16 mouse cellular contexts compared by ENCODE assay signal in the genomic region with DNA sequence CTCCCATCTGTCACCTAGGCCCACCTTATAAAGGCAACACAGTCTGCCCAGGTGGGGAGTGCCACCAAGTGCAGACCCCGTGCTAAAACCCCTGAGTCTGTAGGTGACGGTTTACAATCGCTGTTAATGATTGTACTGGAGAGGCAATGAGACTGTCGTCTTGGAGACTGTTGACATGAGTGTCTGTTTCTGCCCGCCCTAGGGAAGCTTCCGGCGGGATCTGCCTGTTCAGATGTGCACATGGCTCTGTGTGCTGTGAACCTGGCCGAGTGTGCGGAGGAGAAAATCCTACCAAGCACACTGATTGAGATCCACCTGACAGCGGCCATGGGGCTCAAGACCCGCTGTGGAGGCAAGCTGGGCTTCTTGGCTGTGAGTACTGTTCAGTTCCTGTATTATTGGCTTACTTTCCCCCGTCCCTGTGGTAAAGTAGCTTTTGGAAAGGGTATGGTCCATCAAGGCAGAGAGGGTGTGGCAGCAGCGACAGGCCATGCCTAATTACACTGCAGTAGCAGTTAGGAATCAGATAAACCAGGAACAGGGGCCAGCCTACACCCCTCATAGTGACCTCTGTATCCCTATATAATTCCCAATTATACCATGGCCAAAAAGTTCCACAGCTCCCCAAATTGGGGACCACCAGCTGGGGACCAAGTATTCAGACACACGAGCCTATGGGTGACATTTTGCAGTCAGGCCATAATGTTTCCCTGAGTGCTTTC. TPM values are rescaled to one million over a fixed set of nuclear protein-coding genes. Genes with fewer than 3 reads are reported as not detected.
DNase-seq lines count a peak whose midpoint lies in the region; ATAC-seq and TF ChIP-seq lines count a peak whose summit lies in the region.
"Had no signal": no experiment of that assay in that cellular context is flagged by ENCODE, and none has a peak within 500 bp of the region (broad histone marks: within the 10 kb centered on the region; RNA-seq: fewer than 3 reads in every experiment).

No protein-coding gene starts in this region.

- no peak overlapping the region for H3K9ac ChIP-seq in hindbrain, embryonic 13.5 days
- H3K9ac ChIP-seq in hindbrain, embryonic 14.5 days, result no peak overlapping the region

- 87% methylated on average over 14 of the region's 14 CpGs for WGBS in hindbrain, embryonic 13.5 days
- WGBS in hindbrain, embryonic 14.5 days, result 88% methylated on average over 14 of the region's 14 CpGs
- WGBS in spleen, adult 2 months, result 94% methylated on average over 14 of the region's 14 CpGs
- WGBS in cerebellum, adult 2 months, result 50% methylated on average over 14 of the region's 14 CpGs

- H3K4me1 ChIP-seq in erythroblast, embryonic 14.5 days (ENCODE audit: control insufficient read depth), result peaks cover 74% of the 10 kb centered on the region
- H3K4me1 ChIP-seq in hindbrain, embryonic 13.5 days (replicated peaks), result no peaks in the 10 kb centered on the region; the same call in 1 of the 2 replicates
- no peaks in the 10 kb centered on the region for H3K4me1 ChIP-seq in hindbrain, embryonic 14.5 days (replicated peaks; ENCODE audit: control insufficient read depth, insufficient read depth, low read length)
- peaks cover 9% of the 10 kb centered on the region; the same call in 1 of the 2 replicates for H3K4me1 ChIP-seq in spleen, adult 2 months (ENCODE audit: control insufficient read depth, insufficient read depth, insufficient read length)
- peaks cover 13% of the 10 kb centered on the region for H3K4me1 ChIP-seq in cerebellum, adult 2 months (ENCODE audit: control insufficient read depth, insufficient read depth, low read length)

- H3K27me3 ChIP-seq in erythroblast, embryonic 14.5 days (ENCODE audit: control insufficient read depth), result no peaks in the 10 kb centered on the region; the same call in 1 of the 2 replicates
- H3K27me3 ChIP-seq in hindbrain, embryonic 13.5 days, result no peaks in the 10 kb centered on the region
- H3K27me3 ChIP-seq in hindbrain, embryonic 14.5 days (ENCODE audit: control insufficient read depth, insufficient read depth, low read length), result no peaks in the 10 kb centered on the region
- no peaks in the 10 kb centered on the region for H3K27me3 ChIP-seq in spleen, adult 2 months (ENCODE audit: control insufficient read depth, insufficient read depth, low read length)
- H3K27me3 ChIP-seq in cerebellum, adult 2 months (ENCODE audit: control insufficient read depth, insufficient read depth, low read length), result no peaks in the 10 kb centered on the region

- H3K4me3 ChIP-seq in erythroblast, embryonic 14.5 days (replicated peaks), result peak overlapping the region; percentile 51
- no peak overlapping the region for H3K4me3 ChIP-seq in hindbrain, embryonic 13.5 days
- no peak overlapping the region for H3K4me3 ChIP-seq in hindbrain, embryonic 14.5 days (replicated peaks; ENCODE audit: low read length)
- no peak overlapping the region for H3K4me3 ChIP-seq in spleen, adult 2 months (ENCODE audit: extremely low read depth, insufficient read depth, insufficient read length)
- no peak overlapping the region for H3K4me3 ChIP-seq in cerebellum, adult 2 months (replicated peaks; ENCODE audit: insufficient read depth, low read depth, low read length)
- H3K4me3 ChIP-seq: left cerebral cortex, adult 2 months; myocyte had no signal

- no peak for DNase-seq in hindbrain, embryonic 14.5 days (ENCODE audit: low spot score)
- no peak for DNase-seq in spleen, adult 2 months (ENCODE audit: low read depth in 1 of 2, low spot score in 2 of 2)
- no peak for DNase-seq in spleen, postnatal 10 days (ENCODE audit: low spot score in 2 of 2)
- DNase-seq in retina, postnatal 1 day, result no peak
- DNase-seq in cerebellum, adult 2 months, result no peak
- DNase-seq: adrenal gland, postnatal 36 days; cerebellum, adult 11-12 months; embryo, embryonic 11 days; gastrocnemius, postnatal 10 days; thymus, adult 18-20 months had no signal

- peaks cover 100% of the 10 kb centered on the region for H3K36me3 ChIP-seq in erythroblast, embryonic 14.5 days (ENCODE audit: control insufficient read depth)
- H3K36me3 ChIP-seq in hindbrain, embryonic 13.5 days, result peaks cover 99% of the 10 kb centered on the region
- H3K36me3 ChIP-seq in hindbrain, embryonic 14.5 days (replicated peaks; ENCODE audit: control insufficient read depth, insufficient read depth), result peaks cover 99% of the 10 kb centered on the region
- peaks cover 51% of the 10 kb centered on the region for H3K36me3 ChIP-seq in spleen, adult 2 months (ENCODE audit: control insufficient read depth, insufficient read depth, low read length)

- no peak for ATAC-seq in erythroblast, adult 5-6 weeks (replicated peaks; ENCODE audit: low FRiP score, poor library complexity, severe bottlenecking)
- no peak for ATAC-seq in hindbrain, embryonic 13.5 days (ENCODE audit: low FRiP score)
- ATAC-seq in hindbrain, embryonic 14.5 days (ENCODE audit: low FRiP score), result no peak
- ATAC-seq: forebrain, embryonic 14.5 days had no signal

- TF ChIP-seq POLR2A in spleen, adult 2 months (IDR thresholded peaks at IDR 0.05; ENCODE audit: low read depth, low read length), result no peak
- TF ChIP-seq POLR2A in cerebellum, adult 2 months (IDR thresholded peaks at IDR 0.05; ENCODE audit: borderline replicate concordance, insufficient read depth, low read length), result no peak

- no peak for TF ChIP-seq CTCF in spleen, adult 2 months (IDR thresholded peaks at IDR 0.05; ENCODE audit: extremely low read depth, insufficient read depth, insufficient read length, insufficient replicate concordance)
- no peak for TF ChIP-seq CTCF in cerebellum, adult 2 months (IDR thresholded peaks at IDR 0.05; ENCODE audit: borderline replicate concordance, insufficient read depth, low read depth, low read length)

- peak overlapping the region; percentile 18; the same call in 1 of the 2 replicates for H3K27ac ChIP-seq in hindbrain, embryonic 13.5 days
- no peak overlapping the region for H3K27ac ChIP-seq in hindbrain, embryonic 14.5 days
- H3K27ac ChIP-seq in spleen, adult 2 months (ENCODE audit: insufficient read depth, low read length), result 0 out of 2 replicates have a peak overlapping the region, but pooled peaks have one; percentile 43
- no peak overlapping the region for H3K27ac ChIP-seq in cerebellum, adult 2 months (ENCODE audit: insufficient read depth, low read length)
- H3K27ac ChIP-seq: left cerebral cortex, adult 2 months had no signal

- peaks cover 29% of the 10 kb centered on the region for H3K9me3 ChIP-seq in erythroblast, embryonic 14.5 days (ENCODE audit: control insufficient read depth, low read length)
- H3K9me3 ChIP-seq in hindbrain, embryonic 13.5 days, result 0 out of 2 replicates have a peak, but pooled peaks cover 5% of the 10 kb centered on the region
- no peaks in the 10 kb centered on the region for H3K9me3 ChIP-seq in hindbrain, embryonic 14.5 days (ENCODE audit: control insufficient read depth, low read length)

- no peak overlapping the region for H3K4me2 ChIP-seq in hindbrain, embryonic 13.5 days
- H3K4me2 ChIP-seq in hindbrain, embryonic 14.5 days (replicated peaks), result no peak overlapping the region

RNA-seq across cellular contexts. Expression of a gene that starts 27.4 kb away (rescaled TPM):
- polyA plus RNA-seq in erythroblast, embryonic 14.5 days (2012), result 0.03 TPM in 2 replicates
- total RNA-seq in erythroblast, adult 5-6 weeks (2015; ENCODE audit: low replicate concordance), result not detected in 2 replicates
- not detected in 2 replicates for total RNA-seq in erythroblast, adult 5-6 weeks (2017; ENCODE audit: low replicate concordance)
- 0.93 and 1.8 TPM in 2 replicates for polyA plus RNA-seq in hindbrain, embryonic 13.5 days (2015; fragmentation: Nextera tagmentation; extraction: Ambion mirVana)
- polyA plus RNA-seq in hindbrain, embryonic 14.5 days (2014; fragmentation: Nextera tagmentation; extraction: Ambion mirVana), result 3.4 and 6.3 TPM in 2 replicates
- polyA plus RNA-seq in spleen, adult 2 months (2012; rRNA removed), result 5.4 and 14.7 TPM in 2 replicates
- 65.4 and 69.9 TPM in 2 replicates for polyA plus RNA-seq in cerebellum, adult 2 months (2012; rRNA removed)
- total RNA-seq: gastrocnemius, postnatal 10 days had no signal

RNA-seq across cellular contexts. Expression of a gene that starts 38.2 kb away (rescaled TPM):
- 14.2 and 17.0 TPM in 2 replicates for polyA plus RNA-seq in erythroblast, embryonic 14.5 days (2012)
- total RNA-seq in erythroblast, adult 5-6 weeks (2015; ENCODE audit: low replicate concordance), result 9.0 and 12.5 TPM in 2 replicates
- total RNA-seq in erythroblast, adult 5-6 weeks (2017; ENCODE audit: low replicate concordance), result 11.2 and 15.5 TPM in 2 replicates
- 179 and 193 TPM in 2 replicates for polyA plus RNA-seq in hindbrain, embryonic 13.5 days (2015; fragmentation: Nextera tagmentation; extraction: Ambion mirVana)
- 153 and 154 TPM in 2 replicates for polyA plus RNA-seq in hindbrain, embryonic 14.5 days (2014; fragmentation: Nextera tagmentation; extraction: Ambion mirVana)
- polyA plus RNA-seq in spleen, adult 2 months (2012; rRNA removed), result 204 and 317 TPM in 2 replicates
- polyA plus RNA-seq in cerebellum, adult 2 months (2012; rRNA removed), result 104 and 105 TPM in 2 replicates

RNA-seq across cellular contexts. Expression of a gene that starts 38.9 kb away (rescaled TPM):
- polyA plus RNA-seq in erythroblast, embryonic 14.5 days (2012), result 0.36 TPM in 1 of 2 replicates, not detected in the other
- 0.84 and 6.3 TPM in 2 replicates for total RNA-seq in erythroblast, adult 5-6 weeks (2015; ENCODE audit: low replicate concordance)
- total RNA-seq in erythroblast, adult 5-6 weeks (2017; ENCODE audit: low replicate concordance), result not detected in 2 replicates
- not detected in 2 replicates for polyA plus RNA-seq in hindbrain, embryonic 13.5 days (2015; fragmentation: Nextera tagmentation; extraction: Ambion mirVana)
- polyA plus RNA-seq in hindbrain, embryonic 14.5 days (2014; fragmentation: Nextera tagmentation; extraction: Ambion mirVana), result 0.51 and 0.68 TPM in 2 replicates
- polyA plus RNA-seq in spleen, adult 2 months (2012; rRNA removed), result 120 and 179 TPM in 2 replicates
- polyA plus RNA-seq in cerebellum, adult 2 months (2012; rRNA removed), result 0.89 and 0.93 TPM in 2 replicates

RNA-seq across cellular contexts. Expression of a gene that starts 57.5 kb away (rescaled TPM):
- 0.70 and 0.73 TPM in 2 replicates for polyA plus RNA-seq in erythroblast, embryonic 14.5 days (2012)
- 0.63 TPM in 1 of 2 replicates, not detected in the other for total RNA-seq in erythroblast, adult 5-6 weeks (2015; ENCODE audit: low replicate concordance)
- total RNA-seq in erythroblast, adult 5-6 weeks (2017; ENCODE audit: low replicate concordance), result 4.1 and 5.0 TPM in 2 replicates
- 13.0 and 14.8 TPM in 2 replicates for polyA plus RNA-seq in hindbrain, embryonic 13.5 days (2015; fragmentation: Nextera tagmentation; extraction: Ambion mirVana)
- polyA plus RNA-seq in hindbrain, embryonic 14.5 days (2014; fragmentation: Nextera tagmentation; extraction: Ambion mirVana), result 12.9 and 13.8 TPM in 2 replicates
- polyA plus RNA-seq in spleen, adult 2 months (2012; rRNA removed), result 16.2 and 16.7 TPM in 2 replicates
- polyA plus RNA-seq in cerebellum, adult 2 months (2012; rRNA removed), result 15.4 and 15.5 TPM in 2 replicates

RNA-seq across cellular contexts. Expression of a gene that starts 59.3 kb away (rescaled TPM):
- polyA plus RNA-seq in erythroblast, embryonic 14.5 days (2012), result 16.4 and 20.1 TPM in 2 replicates
- total RNA-seq in erythroblast, adult 5-6 weeks (2015; ENCODE audit: low replicate concordance), result 10.7 and 11.0 TPM in 2 replicates
- total RNA-seq in erythroblast, adult 5-6 weeks (2017; ENCODE audit: low replicate concordance), result 2.3 and 7.2 TPM in 2 replicates
- 20.0 and 22.0 TPM in 2 replicates for polyA plus RNA-seq in hindbrain, embryonic 13.5 days (2015; fragmentation: Nextera tagmentation; extraction: Ambion mirVana)
- polyA plus RNA-seq in hindbrain, embryonic 14.5 days (2014; fragmentation: Nextera tagmentation; extraction: Ambion mirVana), result 17.0 and 18.0 TPM in 2 replicates
- 10.2 and 16.8 TPM in 2 replicates for polyA plus RNA-seq in spleen, adult 2 months (2012; rRNA removed)
- polyA plus RNA-seq in cerebellum, adult 2 months (2012; rRNA removed), result 3.2 and 3.6 TPM in 2 replicates

Comparison
In these comparisons a context has a peak if more than half of its experiments do, and no peak if none do; other contexts are left out.
1. H3K27ac ChIP-seq: peak in hindbrain, embryonic 13.5 days (single experiment) and spleen, adult 2 months (single experiment); none in hindbrain, embryonic 14.5 days (single experiment) and cerebellum, adult 2 months (single experiment).
2. RNA of a gene that starts 38.9 kb away (polyA plus RNA-seq): 120 to 179 TPM in spleen, adult 2 months; 0.89 to 0.93 TPM in cerebellum, adult 2 months, 0.51 to 0.68 TPM in hindbrain, embryonic 14.5 days, 0.36 TPM in erythroblast, embryonic 14.5 days and not detected in hindbrain, embryonic 13.5 days; every median in the first group is over 10 times any median in the second.